Mouse (Mus musculus): Measurements from ENCODE around the gene Qrfp. TPM values are rescaled to one million over a fixed set of nuclear protein-coding genes. Genes with fewer than 3 reads are reported as not detected.
A peak's percentile ranks its signal among the peaks of the same experiment; 100 is the strongest.

The Qrfp gene
- polyA plus RNA-seq, 2 experiments: not detected

DNA sequence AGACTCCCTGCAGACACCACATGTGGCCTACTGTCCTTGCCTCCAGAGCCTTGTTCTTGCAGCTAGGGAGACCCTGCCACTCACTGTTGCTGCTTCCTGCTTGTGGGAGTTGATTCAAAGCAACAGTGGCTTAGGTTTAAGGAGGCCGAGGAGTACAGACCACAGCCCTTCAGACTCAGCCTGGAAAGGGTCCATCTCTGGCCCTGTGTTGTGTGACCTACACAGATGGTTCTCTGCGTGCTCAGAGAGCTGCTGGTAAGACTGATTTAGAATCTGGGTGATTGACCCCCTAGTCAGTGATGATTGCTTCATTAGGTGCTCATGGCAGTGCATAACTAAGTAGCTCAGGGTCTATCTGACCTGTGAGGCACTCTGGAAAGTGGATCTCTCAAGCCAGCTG lies 21.2 kb downstream of the Qrfp start:
- WGBS (ENCODE audit: insufficient replicate concordance): 81% methylated on average over 2 of the region's 2 CpGs
- TF ChIP-seq EP300 (IDR thresholded peaks at IDR 0.05; ENCODE audit: low read depth) (no peak), CTCF (IDR thresholded peaks at IDR 0.05; ENCODE audit: low read depth) (no peak)
- H3K27ac ChIP-seq: no peak overlapping the region
- H3K9ac ChIP-seq (replicated peaks): no peak overlapping the region
- DNase-seq (ENCODE audit: low read depth in 3 of 3, low spot score in 3 of 3): no peak
- peaks cover 7% of the 10 kb centered on the region for H3K36me3 ChIP-seq (replicated peaks; ENCODE audit: control insufficient read depth, insufficient read depth, low read depth)
- H3K27me3 ChIP-seq (ENCODE audit: control insufficient read depth, insufficient read depth, low read length): no peaks in the 10 kb centered on the region
- no peaks in the 10 kb centered on the region for H3K4me1 ChIP-seq (replicated peaks; ENCODE audit: control insufficient read depth in 2 of 2, insufficient read depth in 2 of 2, low read length in 1 of 2)
- no peak for ATAC-seq (ENCODE audit: insufficient read depth)
- no peak overlapping the region for H3K4me3 ChIP-seq (ENCODE audit: insufficient read depth in 1 of 2, low read depth in 2 of 2, low read length in 2 of 2)
- no peak overlapping the region for H3K4me2 ChIP-seq (ENCODE audit: low read depth)
- no peaks in the 10 kb centered on the region for H3K9me3 ChIP-seq (ENCODE audit: control insufficient read depth, low read length)

DNA sequence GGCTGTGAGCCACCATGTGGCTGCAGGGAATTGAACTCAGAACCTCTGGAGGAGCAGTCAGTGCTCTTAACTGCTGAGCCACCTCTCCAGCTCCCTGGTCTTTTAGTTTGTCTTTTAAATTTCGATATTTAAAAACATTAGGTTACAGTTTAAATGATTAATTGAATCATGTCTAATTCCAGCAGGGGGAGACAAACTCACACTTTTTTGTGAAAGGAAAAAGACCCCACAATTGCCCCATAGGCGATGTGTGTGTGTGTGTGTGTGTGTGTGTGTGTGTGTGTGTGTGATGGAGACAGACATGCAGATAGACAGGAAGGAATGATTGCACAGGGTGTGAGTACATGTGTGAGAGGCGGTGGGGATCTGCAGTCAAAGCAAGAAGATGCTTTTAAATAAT lies 22.2 kb downstream of the Qrfp start:
- Histone ChIP-seq H3K9me3 (ENCODE audit: control insufficient read depth, low read length) (no peaks in the 10 kb centered on the region), H3K4me1 (replicated peaks; ENCODE audit: control insufficient read depth in 2 of 2, insufficient read depth in 2 of 2, low read length in 1 of 2) (no peaks in the 10 kb centered on the region), H3K36me3 (replicated peaks; ENCODE audit: control insufficient read depth, insufficient read depth, low read depth) (peaks cover 7% of the 10 kb centered on the region), H3K4me3 (ENCODE audit: insufficient read depth in 1 of 2, low read depth in 2 of 2, low read length in 2 of 2) (no peak overlapping the region), H3K4me2 (ENCODE audit: low read depth) (no peak overlapping the region), H3K27me3 (ENCODE audit: control insufficient read depth, insufficient read depth, low read length) (no peaks in the 10 kb centered on the region), H3K9ac (replicated peaks) (no peak overlapping the region), H3K27ac (no peak overlapping the region)
- WGBS (ENCODE audit: insufficient replicate concordance): 55% methylated on average over 3 of the region's 3 CpGs
- ATAC-seq (ENCODE audit: insufficient read depth): no peak
- DNase-seq (ENCODE audit: low read depth in 3 of 3, low spot score in 3 of 3): no peak
- TF ChIP-seq EP300 (IDR thresholded peaks at IDR 0.05; ENCODE audit: low read depth) (no peak), CTCF (IDR thresholded peaks at IDR 0.05; ENCODE audit: low read depth) (no peak)

DNA sequence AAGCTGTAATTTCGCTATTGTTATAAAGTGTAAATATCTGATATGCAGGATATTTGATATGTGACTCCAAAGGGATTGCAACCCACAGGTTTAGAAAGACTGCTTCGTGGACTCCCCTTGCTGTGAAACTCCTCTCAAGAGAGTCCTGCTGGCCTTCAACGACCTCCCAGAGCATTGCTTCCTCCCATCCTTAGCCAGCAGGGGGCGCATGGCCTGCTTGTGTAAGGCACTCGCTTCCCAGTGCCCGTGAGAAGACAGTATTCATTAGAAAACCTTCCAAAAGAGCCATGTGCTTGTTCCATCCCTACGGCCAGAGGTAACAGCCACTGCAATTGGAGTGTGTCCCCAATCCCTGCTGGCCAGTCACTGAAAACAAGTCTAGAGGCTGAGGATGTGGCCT lies 23.4 kb downstream of the Qrfp start:
- 23% methylated on average over 7 of the region's 7 CpGs for WGBS (ENCODE audit: insufficient replicate concordance)
- H3K9ac ChIP-seq (replicated peaks): no peak overlapping the region
- no peaks in the 10 kb centered on the region for H3K27me3 ChIP-seq (ENCODE audit: control insufficient read depth, insufficient read depth, low read length)
- H3K4me2 ChIP-seq (ENCODE audit: low read depth): no peak overlapping the region
- TF ChIP-seq CTCF (IDR thresholded peaks at IDR 0.05; ENCODE audit: low read depth): peak; percentile 97
- TF ChIP-seq EP300 (IDR thresholded peaks at IDR 0.05; ENCODE audit: low read depth): no peak
- no peak for ATAC-seq (ENCODE audit: insufficient read depth)
- no peaks in the 10 kb centered on the region for H3K4me1 ChIP-seq (replicated peaks; ENCODE audit: control insufficient read depth in 2 of 2, insufficient read depth in 2 of 2, low read length in 1 of 2)
- no peak overlapping the region for H3K27ac ChIP-seq
- H3K36me3 ChIP-seq (replicated peaks; ENCODE audit: control insufficient read depth, insufficient read depth, low read depth): peaks cover 7% of the 10 kb centered on the region
- no peaks in the 10 kb centered on the region for H3K9me3 ChIP-seq (ENCODE audit: control insufficient read depth, low read length)
- H3K4me3 ChIP-seq (ENCODE audit: insufficient read depth in 1 of 2, low read depth in 2 of 2, low read length in 2 of 2): no peak overlapping the region
- DNase-seq (ENCODE audit: low read depth in 3 of 3, low spot score in 3 of 3): peak; percentile 30 to 45 (median 36)

DNA sequence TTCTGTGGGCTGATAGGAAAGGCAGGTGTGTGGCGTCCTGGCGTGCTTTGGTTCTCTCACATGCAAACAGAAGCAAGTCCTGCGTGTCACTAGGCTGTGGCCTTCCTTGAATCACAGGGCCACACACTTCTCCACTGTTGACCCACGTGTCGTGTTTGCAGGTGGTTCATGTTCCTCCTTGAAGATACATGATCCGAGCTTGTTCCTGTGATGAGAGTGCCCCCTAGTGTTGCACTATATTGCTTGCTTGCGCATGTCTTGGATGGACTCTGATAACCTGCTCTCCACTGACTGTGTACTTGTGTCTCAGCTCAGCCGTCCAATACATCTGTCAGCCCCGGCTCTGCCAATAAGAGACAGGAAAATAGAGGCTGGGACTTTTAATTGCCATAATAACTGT lies 25.3 kb downstream of the Qrfp start:
- DNase-seq (ENCODE audit: low read depth in 3 of 3, low spot score in 3 of 3): peak; percentile 45 to 56 (median 52)
- H3K4me2 ChIP-seq (ENCODE audit: low read depth): no peak overlapping the region
- no peaks in the 10 kb centered on the region for H3K4me1 ChIP-seq (replicated peaks; ENCODE audit: control insufficient read depth in 2 of 2, insufficient read depth in 2 of 2, low read length in 1 of 2)
- H3K4me3 ChIP-seq (ENCODE audit: insufficient read depth in 1 of 2, low read depth in 2 of 2, low read length in 2 of 2): no peak overlapping the region
- H3K36me3 ChIP-seq (replicated peaks; ENCODE audit: control insufficient read depth, insufficient read depth, low read depth): peaks cover 9% of the 10 kb centered on the region
- ATAC-seq (ENCODE audit: insufficient read depth): peak; percentile 36; the same call in 1 of the 2 replicates
- no peaks in the 10 kb centered on the region for H3K27me3 ChIP-seq (ENCODE audit: control insufficient read depth, insufficient read depth, low read length)
- no peak overlapping the region for H3K27ac ChIP-seq
- TF ChIP-seq EP300 (IDR thresholded peaks at IDR 0.05; ENCODE audit: low read depth) (no peak), CTCF (IDR thresholded peaks at IDR 0.05; ENCODE audit: low read depth) (peak; percentile 90)
- no peak overlapping the region for H3K9ac ChIP-seq (replicated peaks)
- no peaks in the 10 kb centered on the region for H3K9me3 ChIP-seq (ENCODE audit: control insufficient read depth, low read length)
- 30% methylated on average over 9 of the region's 9 CpGs for WGBS (ENCODE audit: insufficient replicate concordance)

DNA sequence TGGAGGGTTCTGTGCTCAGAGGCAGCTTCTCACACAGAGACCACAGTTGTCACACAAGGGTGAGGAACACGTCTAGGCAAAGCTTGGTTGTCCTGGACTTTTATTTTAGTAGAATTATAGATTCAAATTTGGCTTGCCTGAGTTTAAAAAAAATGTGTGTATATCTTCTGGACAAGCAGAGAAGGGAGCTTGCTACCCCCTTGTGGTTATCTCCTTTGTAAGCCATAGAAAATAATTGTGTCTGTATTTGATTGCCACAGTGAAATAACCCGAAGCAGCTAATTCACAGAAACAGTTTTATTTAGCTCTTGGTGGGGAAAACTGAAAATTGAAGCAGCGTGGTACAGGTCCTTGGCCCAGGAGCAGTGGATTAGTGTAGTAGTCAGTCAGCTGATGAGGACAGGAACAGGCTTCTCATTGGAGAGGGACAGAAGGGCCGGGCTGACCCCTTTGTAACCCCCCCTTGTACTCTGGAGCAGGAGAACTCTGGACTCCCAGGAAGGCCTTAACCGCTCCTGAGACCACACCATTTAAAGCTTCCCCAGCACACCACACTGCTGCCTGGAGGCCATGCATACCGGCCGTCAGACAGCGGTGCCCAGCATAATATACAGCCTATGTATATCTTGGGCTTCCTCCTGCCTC lies 27.3 kb downstream of the Qrfp start:
- Histone ChIP-seq H3K36me3 (replicated peaks; ENCODE audit: control insufficient read depth, insufficient read depth, low read depth) (peaks cover 19% of the 10 kb centered on the region), H3K9ac (replicated peaks) (no peak overlapping the region), H3K4me3 (ENCODE audit: insufficient read depth in 1 of 2, low read depth in 2 of 2, low read length in 2 of 2) (no peak overlapping the region), H3K4me2 (ENCODE audit: low read depth) (no peak overlapping the region), H3K27me3 (ENCODE audit: control insufficient read depth, insufficient read depth, low read length) (no peaks in the 10 kb centered on the region), H3K9me3 (ENCODE audit: control insufficient read depth, low read length) (no peaks in the 10 kb centered on the region), H3K27ac (no peak overlapping the region), H3K4me1 (replicated peaks; ENCODE audit: control insufficient read depth in 2 of 2, insufficient read depth in 2 of 2, low read length in 1 of 2) (no peaks in the 10 kb centered on the region)
- no peak for ATAC-seq (ENCODE audit: insufficient read depth)
- no peak for DNase-seq (ENCODE audit: low read depth in 3 of 3, low spot score in 3 of 3)
- WGBS (ENCODE audit: insufficient replicate concordance): 73% methylated on average over 8 of the region's 8 CpGs
- TF ChIP-seq EP300 (IDR thresholded peaks at IDR 0.05; ENCODE audit: low read depth) (no peak), CTCF (IDR thresholded peaks at IDR 0.05; ENCODE audit: low read depth) (no peak)

Data from liver, embryonic 14.5 days (tissue).